Mouse (Mus musculus): ENCODE results near the gene Mtln. TPM values are rescaled to one million over a fixed set of nuclear protein-coding genes. Genes with fewer than 3 reads are reported as not detected.

The Mtln gene
- polyA plus RNA-seq (2014; fragmentation: Nextera tagmentation; extraction: Ambion mirVana): 38.3 and 43.7 TPM in 2 replicates

GRCm38 (mm10) chr2:127791919-127792603 is at the start of gene Mtln:
Gene Mtln, minus strand, starts transcription at chr2:127792488.
- Histone ChIP-seq H3K4me2 (ENCODE audit: low read length) (peak within 1 kb of the TSS; percentile 70), H3K4me1 (replicated peaks; ENCODE audit: control insufficient read depth, insufficient read depth, low read length) (peaks cover 22% of the 10 kb centered on the region), H3K9me3 (ENCODE audit: control insufficient read depth, low read length) (no peaks in the 10 kb centered on the region), H3K9ac (ENCODE audit: low read length) (peak within 1 kb of the TSS; percentile 75), H3K36me3 (ENCODE audit: control insufficient read depth, insufficient read depth, low read length) (no peaks in the 10 kb centered on the region), H3K4me3 (ENCODE audit: low read depth, low read length) (peak within 1 kb of the TSS; percentile 83), H3K27ac (ENCODE audit: low read depth) (peak within 1 kb of the TSS; percentile 82), H3K27me3 (replicated peaks; ENCODE audit: control insufficient read depth, insufficient read depth, low read length) (no peaks in the 10 kb centered on the region)
- ATAC-seq (replicated peaks; ENCODE audit: low FRiP score, low TSS enrichment, low read depth) (peak; percentile 95), DNase-seq (ENCODE audit: low spot score) (peak; percentile 89)
- 2% methylated on average over 37 of the region's 37 CpGs for WGBS

DNA sequence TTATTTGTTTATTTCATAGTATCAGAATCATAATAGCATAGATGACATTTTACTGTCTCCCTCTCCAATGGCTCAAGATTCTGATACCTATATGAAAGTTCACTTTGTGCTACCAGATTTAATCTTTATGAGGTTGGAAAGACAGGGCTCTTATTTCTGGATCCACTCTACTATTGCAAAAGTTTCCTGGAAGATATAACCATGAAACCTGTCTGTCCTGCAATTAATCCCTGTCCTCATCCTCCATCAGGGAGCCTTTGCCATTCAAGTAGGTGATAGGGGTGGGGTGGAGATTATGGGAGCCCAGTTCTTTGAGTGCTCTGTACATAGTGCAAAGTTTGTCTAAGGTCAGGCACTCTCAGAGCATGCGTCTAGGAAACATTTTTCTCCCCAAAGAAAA is 49.1 kb upstream of the Mtln start:
- 68% methylated on average over 1 of the region's 1 CpGs for WGBS
- ATAC-seq (replicated peaks; ENCODE audit: low FRiP score, low TSS enrichment, low read depth): no peak

DNA sequence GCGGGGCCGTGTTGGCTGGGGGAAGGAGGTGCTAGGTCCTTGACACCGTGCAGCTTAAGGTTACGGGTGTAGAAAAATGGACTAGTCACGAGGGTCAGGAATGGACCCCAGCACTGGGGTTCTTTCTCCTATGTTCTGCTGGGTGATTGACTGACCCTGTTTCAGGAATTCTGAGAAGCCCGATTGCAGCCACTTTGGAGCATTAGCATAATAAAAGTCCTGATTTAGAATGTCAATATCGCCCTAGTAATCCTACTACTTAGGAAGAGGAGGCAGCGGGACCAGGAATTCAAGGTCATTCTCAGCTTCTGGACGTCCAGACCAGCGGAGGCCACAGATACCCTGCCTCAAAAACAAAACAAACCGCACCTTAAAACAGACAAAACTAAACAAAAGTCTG is 47.1 kb upstream of the Mtln start:
- no peaks in the 10 kb centered on the region for H3K36me3 ChIP-seq (ENCODE audit: control insufficient read depth, insufficient read depth, low read length)
- no peak overlapping the region for H3K4me3 ChIP-seq (ENCODE audit: low read depth, low read length)
- H3K4me2 ChIP-seq (ENCODE audit: low read length): no peak overlapping the region
- peaks cover 26% of the 10 kb centered on the region for H3K27me3 ChIP-seq (replicated peaks; ENCODE audit: control insufficient read depth, insufficient read depth, low read length)
- DNase-seq (ENCODE audit: low spot score) (no peak), ATAC-seq (replicated peaks; ENCODE audit: low FRiP score, low TSS enrichment, low read depth) (no peak)
- no peaks in the 10 kb centered on the region for H3K4me1 ChIP-seq (replicated peaks; ENCODE audit: control insufficient read depth, insufficient read depth, low read length)
- H3K27ac ChIP-seq (ENCODE audit: low read depth): no peak overlapping the region
- H3K9me3 ChIP-seq (ENCODE audit: control insufficient read depth, low read length): no peaks in the 10 kb centered on the region
- 14% methylated on average over 11 of the region's 11 CpGs for WGBS
- no peak overlapping the region for H3K9ac ChIP-seq (ENCODE audit: low read length)

More for the DNA sequence above, 49.1 kb upstream of the Mtln start:
- DNase-seq (ENCODE audit: low spot score): no peak
- Histone ChIP-seq H3K36me3 (ENCODE audit: control insufficient read depth, insufficient read depth, low read length) (no peaks in the 10 kb centered on the region), H3K4me3 (ENCODE audit: low read depth, low read length) (no peak overlapping the region), H3K27ac (ENCODE audit: low read depth) (no peak overlapping the region), H3K4me2 (ENCODE audit: low read length) (no peak overlapping the region), H3K9me3 (ENCODE audit: control insufficient read depth, low read length) (no peaks in the 10 kb centered on the region), H3K27me3 (replicated peaks; ENCODE audit: control insufficient read depth, insufficient read depth, low read length) (peaks cover 26% of the 10 kb centered on the region), H3K9ac (ENCODE audit: low read length) (no peak overlapping the region), H3K4me1 (replicated peaks; ENCODE audit: control insufficient read depth, insufficient read depth, low read length) (no peaks in the 10 kb centered on the region)

DNA sequence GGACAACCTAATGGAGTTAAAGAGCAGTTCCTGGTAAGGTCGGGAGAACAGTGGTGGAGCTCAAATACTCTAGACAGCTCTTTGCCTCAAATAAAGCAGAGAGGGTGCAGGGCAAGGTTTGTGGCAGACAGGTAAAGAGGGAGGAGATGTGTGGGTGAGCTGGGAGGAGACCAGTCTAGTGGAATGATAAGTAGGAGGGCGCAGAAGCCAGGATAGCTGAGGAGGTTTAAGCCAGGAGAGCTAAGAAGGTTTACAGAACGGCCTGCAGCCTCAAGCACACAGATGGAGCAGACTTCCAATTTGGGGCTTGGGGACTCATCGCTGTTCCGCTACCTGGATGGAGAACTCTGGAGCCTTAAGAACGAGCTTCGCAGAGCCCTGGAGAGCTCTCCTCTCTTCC is 46.3 kb upstream of the Mtln start, which contains the start of gene Acoxl:
TSS of gene Acoxl (plus strand) at position 301 of the 400 bp plus-strand sequence.
- Histone ChIP-seq H3K4me2 (ENCODE audit: low read length) (no peak within 1 kb of the TSS), H3K27me3 (replicated peaks; ENCODE audit: control insufficient read depth, insufficient read depth, low read length) (peaks cover 26% of the 10 kb centered on the region), H3K9me3 (ENCODE audit: control insufficient read depth, low read length) (no peaks in the 10 kb centered on the region), H3K4me3 (ENCODE audit: low read depth, low read length) (no peak within 1 kb of the TSS), H3K9ac (ENCODE audit: low read length) (no peak within 1 kb of the TSS), H3K36me3 (ENCODE audit: control insufficient read depth, insufficient read depth, low read length) (no peaks in the 10 kb centered on the region), H3K27ac (ENCODE audit: low read depth) (no peak within 1 kb of the TSS), H3K4me1 (replicated peaks; ENCODE audit: control insufficient read depth, insufficient read depth, low read length) (no peaks in the 10 kb centered on the region)
- 59% methylated on average over 7 of the region's 7 CpGs for WGBS
- ATAC-seq (replicated peaks; ENCODE audit: low FRiP score, low TSS enrichment, low read depth) (no peak), DNase-seq (ENCODE audit: low spot score) (no peak)

GRCm38 (mm10) chr2:127832833-127833190 is 40.5 kb upstream of the Mtln start:
- no peak overlapping the region for H3K27ac ChIP-seq (ENCODE audit: low read depth)
- H3K4me2 ChIP-seq (ENCODE audit: low read length): no peak overlapping the region
- H3K36me3 ChIP-seq (ENCODE audit: control insufficient read depth, insufficient read depth, low read length): 0 out of 2 replicates have a peak, but pooled peaks cover 4% of the 10 kb centered on the region
- H3K9ac ChIP-seq (ENCODE audit: low read length): no peak overlapping the region
- no peaks in the 10 kb centered on the region; the same call in 1 of the 2 replicates for H3K27me3 ChIP-seq (replicated peaks; ENCODE audit: control insufficient read depth, insufficient read depth, low read length)
- WGBS: 19% methylated on average over 2 of the region's 2 CpGs
- DNase-seq (ENCODE audit: low spot score) (no peak), ATAC-seq (replicated peaks; ENCODE audit: low FRiP score, low TSS enrichment, low read depth) (no peak)
- no peak overlapping the region for H3K4me3 ChIP-seq (ENCODE audit: low read depth, low read length)
- H3K9me3 ChIP-seq (ENCODE audit: control insufficient read depth, low read length): no peaks in the 10 kb centered on the region
- 0 out of 2 replicates have a peak, but pooled peaks cover 2% of the 10 kb centered on the region for H3K4me1 ChIP-seq (replicated peaks; ENCODE audit: control insufficient read depth, insufficient read depth, low read length)

DNA sequence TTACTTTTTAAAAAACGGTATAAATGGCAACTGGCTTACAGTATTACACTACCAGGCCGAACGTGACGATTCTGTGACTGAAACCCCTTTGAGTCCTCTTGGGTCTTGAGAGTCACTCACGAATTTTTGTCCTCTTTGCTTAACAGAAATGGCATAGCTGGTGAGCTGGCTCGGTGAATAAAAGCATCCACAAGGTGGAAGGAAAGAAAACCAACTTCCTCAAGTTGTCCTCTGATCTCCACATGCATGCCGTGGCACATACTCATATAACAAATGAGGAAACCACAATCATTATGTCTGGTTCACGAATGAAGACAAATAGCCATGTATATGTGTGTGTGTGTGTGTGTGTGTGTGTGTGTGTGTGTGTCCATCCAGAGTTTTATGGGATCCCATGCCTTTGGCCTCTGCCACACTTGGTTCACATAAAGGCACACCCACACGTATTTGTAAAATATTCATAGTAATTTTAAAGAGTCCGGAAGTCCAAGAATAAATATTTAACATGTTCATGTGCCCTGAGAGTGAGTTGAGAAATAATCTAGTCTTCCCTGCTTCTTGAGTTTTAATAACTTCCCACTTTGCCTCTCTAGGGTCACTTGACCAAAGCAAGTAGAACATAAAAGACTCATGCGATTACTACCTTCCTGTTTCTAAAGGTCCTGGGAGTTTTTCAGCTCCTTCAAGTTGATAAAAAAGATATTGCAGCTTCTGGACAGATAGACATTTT is 40.0 kb upstream of the Mtln start:
- DNase-seq (ENCODE audit: low spot score) (no peak), ATAC-seq (replicated peaks; ENCODE audit: low FRiP score, low TSS enrichment, low read depth) (peak; percentile 28; the same call in 1 of the 2 replicates)
- H3K27me3 ChIP-seq (replicated peaks; ENCODE audit: control insufficient read depth, insufficient read depth, low read length): no peaks in the 10 kb centered on the region; the same call in 1 of the 2 replicates
- H3K4me1 ChIP-seq (replicated peaks; ENCODE audit: control insufficient read depth, insufficient read depth, low read length): 0 out of 2 replicates have a peak, but pooled peaks cover 2% of the 10 kb centered on the region
- no peak overlapping the region for H3K27ac ChIP-seq (ENCODE audit: low read depth)
- no peaks in the 10 kb centered on the region for H3K9me3 ChIP-seq (ENCODE audit: control insufficient read depth, low read length)
- H3K4me2 ChIP-seq (ENCODE audit: low read length): peak overlapping the region; percentile 71
- H3K4me3 ChIP-seq (ENCODE audit: low read depth, low read length): peak overlapping the region; percentile 65
- H3K9ac ChIP-seq (ENCODE audit: low read length): peak overlapping the region; percentile 34; the same call in 1 of the 2 replicates
- H3K36me3 ChIP-seq (ENCODE audit: control insufficient read depth, insufficient read depth, low read length): peaks cover 9% of the 10 kb centered on the region
- WGBS: 39% methylated on average over 11 of the region's 11 CpGs

DNA sequence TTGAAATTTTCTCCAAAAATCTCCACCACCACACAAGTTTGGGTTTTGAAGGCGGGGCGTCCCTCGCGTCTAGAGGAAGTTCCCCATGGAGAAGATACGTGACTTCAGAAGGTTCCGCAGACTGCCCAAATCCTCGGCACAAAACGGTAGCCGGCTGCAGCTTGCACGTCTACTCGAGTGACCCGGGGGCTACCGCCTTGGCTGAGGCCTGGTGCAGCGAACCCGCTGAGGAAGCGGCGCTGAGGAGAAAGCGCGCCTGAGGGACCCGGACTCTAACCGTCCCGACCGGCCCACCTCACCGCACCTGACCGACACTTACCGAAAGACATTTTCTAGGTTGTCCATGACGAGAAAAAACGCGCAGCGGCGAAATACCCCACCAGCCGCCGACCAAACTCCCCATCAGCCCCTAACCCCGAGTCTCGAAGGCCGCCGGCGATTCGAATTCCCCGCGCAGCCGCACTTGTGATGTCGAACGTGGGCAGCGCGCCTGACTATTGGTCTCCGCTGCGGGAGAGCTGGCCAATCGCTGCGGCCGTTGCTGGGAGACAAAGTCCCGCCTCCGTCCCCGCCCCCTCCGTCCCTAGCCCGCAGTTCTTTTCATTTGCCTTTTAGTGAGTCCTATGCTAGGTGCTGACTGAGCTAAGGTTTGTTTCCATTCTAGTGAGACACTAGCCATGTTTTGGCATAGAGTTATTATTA is 39.3 kb upstream of the Mtln start, which contains the start of gene Bub1:
TSS of gene Bub1 (minus strand) at position 465 of the 702 bp plus-strand sequence.
- DNase-seq (ENCODE audit: low spot score) (peak; percentile 95), ATAC-seq (replicated peaks; ENCODE audit: low FRiP score, low TSS enrichment, low read depth) (peak; percentile 94)
- Histone ChIP-seq H3K9me3 (ENCODE audit: control insufficient read depth, low read length) (no peaks in the 10 kb centered on the region), H3K27ac (ENCODE audit: low read depth) (no peak within 1 kb of the TSS), H3K27me3 (replicated peaks; ENCODE audit: control insufficient read depth, insufficient read depth, low read length) (no peaks in the 10 kb centered on the region; the same call in 1 of the 2 replicates), H3K4me3 (ENCODE audit: low read depth, low read length) (peak within 1 kb of the TSS; percentile 65), H3K36me3 (ENCODE audit: control insufficient read depth, insufficient read depth, low read length) (peaks cover 14% of the 10 kb centered on the region), H3K9ac (ENCODE audit: low read length) (peak within 1 kb of the TSS; percentile 61), H3K4me1 (replicated peaks; ENCODE audit: control insufficient read depth, insufficient read depth, low read length) (0 out of 2 replicates have a peak, but pooled peaks cover 2% of the 10 kb centered on the region), H3K4me2 (ENCODE audit: low read length) (peak within 1 kb of the TSS; percentile 71)
- under 1% methylated on average over 56 of the region's 56 CpGs for WGBS

GRCm38 (mm10) chr2:127789651-127790270 is 2.5 kb downstream of the Mtln start:
- Histone ChIP-seq H3K36me3 (ENCODE audit: control insufficient read depth, insufficient read depth, low read length) (no peaks in the 10 kb centered on the region), H3K27me3 (replicated peaks; ENCODE audit: control insufficient read depth, insufficient read depth, low read length) (no peaks in the 10 kb centered on the region), H3K4me2 (ENCODE audit: low read length) (peak overlapping the region; percentile 76), H3K9me3 (ENCODE audit: control insufficient read depth, low read length) (no peaks in the 10 kb centered on the region), H3K27ac (ENCODE audit: low read depth) (peak overlapping the region; percentile 69; the same call in 1 of the 2 replicates), H3K4me1 (replicated peaks; ENCODE audit: control insufficient read depth, insufficient read depth, low read length) (peaks cover 22% of the 10 kb centered on the region), H3K9ac (ENCODE audit: low read length) (no peak overlapping the region), H3K4me3 (ENCODE audit: low read depth, low read length) (no peak overlapping the region)
- 33% methylated on average over 9 of the region's 9 CpGs for WGBS
- ATAC-seq (replicated peaks; ENCODE audit: low FRiP score, low TSS enrichment, low read depth) (no peak), DNase-seq (ENCODE audit: low spot score) (no peak)
